Mouse (Mus musculus) c-Kit-positive CD71-positive TER-119-negative erythroid progenitor cells, embryonic 14.5 days (primary cell): Measurements from ENCODE around the gene Zfp61.
A peak's percentile ranks its signal among the peaks of the same experiment; 100 is the strongest.
"Not testable (repeated sequence)": the region's sequence is repeated elsewhere in the genome, so short reads cannot be mapped to it uniquely, and the experiment has no call there.

Experiments used
- DNase-seq: peaks from one replicate; pipeline ENCODE4 v3.0.0-alpha.2; 2013; ENCODE audit warnings: low read depth

Zfp61 gene

GRCm38 (mm10) chr7:24297361-24298095, 3.5 kb downstream of the Zfp61 start:
- no peak for DNase-seq

DNA sequence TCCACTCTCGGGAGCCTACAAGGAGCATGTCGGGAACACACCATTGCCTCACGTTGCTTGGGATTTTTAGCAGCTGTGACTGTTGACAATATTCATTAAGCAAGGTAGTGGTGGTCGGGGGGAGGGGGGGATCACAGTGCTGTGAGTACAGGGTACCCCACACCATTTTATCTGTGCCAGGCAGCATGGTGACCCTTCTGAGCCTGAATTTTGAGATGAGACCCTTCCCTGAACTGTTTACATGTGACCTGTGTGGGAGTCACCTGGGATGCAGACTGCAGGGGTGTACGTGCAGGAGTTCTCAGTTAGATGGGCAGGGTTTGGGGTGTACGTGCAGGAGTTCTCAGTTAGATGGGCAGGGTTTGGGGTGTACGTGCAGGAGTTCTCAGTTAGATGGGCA, 4.6 kb downstream of the Zfp61 start:
- DNase-seq: no peak

DNA sequence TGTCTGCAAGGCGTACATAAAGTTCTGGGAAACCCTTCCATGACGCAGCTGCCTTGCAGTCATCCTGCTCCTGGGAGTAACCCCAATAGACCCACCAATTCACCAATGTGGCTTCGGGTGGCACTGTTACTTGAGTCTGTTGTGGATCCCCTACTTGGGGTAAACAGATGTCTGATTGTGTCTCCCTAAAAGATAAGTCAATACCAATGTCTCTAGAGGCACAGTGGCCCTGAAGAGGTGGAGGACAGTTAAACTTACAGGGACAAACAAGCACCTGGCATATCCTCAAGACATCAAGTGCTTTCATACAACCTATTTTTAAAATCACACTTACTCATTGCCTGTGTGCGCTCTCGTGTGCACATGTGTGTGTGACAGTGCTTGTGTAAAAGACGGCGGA, 5.7 kb downstream of the Zfp61 start:
- DNase-seq: no peak

- DNase-seq: no peak
Measured at GRCm38 (mm10) chr7:24294763-24295162, 6.3 kb downstream of the Zfp61 start.

DNA sequence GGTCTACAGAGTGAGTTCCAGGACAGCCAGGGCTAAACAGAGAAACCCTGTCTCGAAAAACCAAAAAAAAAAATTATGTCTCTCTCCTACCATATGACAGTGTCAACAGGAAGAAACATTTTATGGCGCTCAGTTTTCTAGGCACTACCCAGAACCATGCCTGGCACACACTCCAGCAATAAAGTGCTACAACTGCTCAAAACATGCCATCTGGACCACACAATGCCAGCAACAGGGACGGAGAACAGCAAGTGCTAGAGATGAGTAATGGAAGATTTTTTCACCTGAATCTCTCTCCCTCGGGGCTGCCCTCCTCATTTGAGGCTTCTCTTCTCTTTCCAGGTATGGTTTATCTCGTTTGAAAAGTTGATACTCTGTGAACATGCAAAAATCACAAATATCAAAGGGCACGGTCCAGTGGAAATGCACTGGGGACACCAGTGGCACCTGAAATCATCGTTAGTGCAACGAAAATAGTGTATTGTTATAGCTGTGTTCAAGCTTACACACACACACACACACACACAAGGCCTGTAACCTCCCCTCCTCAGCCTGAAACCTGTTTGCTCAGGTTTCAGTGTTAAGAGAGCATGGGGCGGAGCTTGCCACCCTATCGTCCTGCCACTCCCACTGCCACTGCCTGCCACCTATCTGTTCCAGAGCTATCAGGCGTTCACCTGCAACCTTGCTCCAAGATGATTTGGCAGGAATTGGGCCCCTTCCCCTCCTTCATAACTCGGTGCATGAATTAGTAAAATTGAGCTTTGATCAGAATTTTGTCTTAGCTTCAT, 7.8 kb downstream of the Zfp61 start:
- DNase-seq: no peak

GRCm38 (mm10) chr7:24291387-24292090, 9.5 kb downstream of the Zfp61 start:
- no peak for DNase-seq

DNA sequence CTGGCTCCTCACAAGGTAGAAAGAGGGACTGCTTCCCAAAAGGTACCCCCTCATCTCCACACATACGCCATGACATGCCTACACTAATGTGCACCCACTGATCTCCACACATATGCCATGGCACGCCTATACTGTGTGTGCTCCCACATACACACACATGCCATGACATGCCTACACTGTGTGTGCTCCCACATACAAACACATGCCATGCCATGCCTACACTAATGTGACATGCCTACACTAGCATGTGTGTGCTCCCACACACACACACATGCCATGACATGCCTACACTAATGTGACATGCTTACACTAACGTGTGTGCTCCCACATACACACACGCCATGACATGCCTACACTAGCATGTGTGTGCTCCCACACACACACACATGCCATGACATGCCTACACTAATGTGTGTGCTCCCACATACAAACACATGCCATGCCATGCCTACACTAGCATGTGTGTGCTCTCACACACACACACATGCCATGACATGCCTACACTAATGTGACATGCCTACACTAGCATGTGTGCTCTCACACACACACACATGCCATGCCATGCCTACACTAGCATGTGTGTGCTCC, 10.8 kb downstream of the Zfp61 start:
- DNase-seq: no peak

- DNase-seq: no peak
Measured at GRCm38 (mm10) chr7:24288512-24288911, 12.5 kb downstream of the Zfp61 start.

DNA sequence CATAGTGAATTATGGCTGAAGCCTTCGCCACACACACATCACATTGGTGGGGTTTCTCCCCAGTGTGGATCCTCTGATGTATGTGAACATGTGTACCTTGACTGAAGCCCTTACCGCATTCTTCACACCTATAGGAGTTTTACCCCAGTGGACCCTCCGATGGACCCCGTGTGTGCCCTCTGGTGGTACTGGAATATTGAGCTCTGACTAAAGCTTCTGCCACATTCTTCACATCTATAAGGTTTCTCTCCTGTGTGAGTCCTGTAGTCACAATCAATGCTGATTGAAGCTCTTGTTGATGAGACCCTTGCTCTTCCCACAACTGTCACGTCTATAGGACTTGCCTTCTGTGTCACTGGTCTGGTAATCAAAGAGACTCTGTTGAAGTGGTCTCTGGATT, 13.4 kb downstream of the Zfp61 start:
- no peak for DNase-seq

DNA sequence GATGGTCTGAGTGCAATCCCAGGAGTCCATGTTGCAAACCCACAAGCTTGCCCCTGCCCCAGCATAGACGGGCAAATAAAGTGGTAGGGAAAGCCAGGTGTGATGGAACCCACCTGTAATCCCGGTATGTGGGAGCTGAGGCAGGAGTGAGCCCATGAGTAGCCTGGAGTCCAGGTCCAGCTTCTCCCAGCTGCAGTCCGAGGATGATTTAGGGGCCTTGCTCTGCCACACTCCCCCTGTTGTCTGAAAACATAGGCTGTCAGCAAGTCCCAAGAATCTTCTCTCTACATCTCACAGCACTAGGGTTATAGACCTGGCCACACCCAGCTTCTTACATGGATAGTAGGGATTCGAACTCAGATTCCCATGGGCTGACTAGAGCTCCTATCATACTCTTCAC, 14.1 kb downstream of the Zfp61 start:
- DNase-seq: no peak

DNA sequence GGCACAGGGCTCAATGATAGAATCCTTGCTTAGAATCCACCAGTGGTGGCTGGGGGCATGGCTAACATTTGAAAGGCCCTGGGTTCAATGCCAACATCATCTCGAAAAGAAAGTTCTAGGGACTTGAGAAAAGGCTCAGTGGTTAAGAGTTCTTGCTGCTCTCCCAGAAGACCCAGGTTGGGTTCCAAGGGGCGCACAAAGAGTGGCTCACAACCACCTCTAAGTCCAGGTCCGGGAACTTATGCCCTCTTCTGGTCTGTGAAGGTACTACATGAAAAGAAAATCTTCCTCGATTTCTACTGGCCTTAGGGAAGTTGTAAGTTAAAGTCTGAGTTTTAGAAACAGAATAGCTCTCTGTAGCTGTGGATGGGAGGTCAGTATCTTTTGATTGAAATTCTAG, 14.9 kb downstream of the Zfp61 start:
- DNase-seq: no peak

DNA sequence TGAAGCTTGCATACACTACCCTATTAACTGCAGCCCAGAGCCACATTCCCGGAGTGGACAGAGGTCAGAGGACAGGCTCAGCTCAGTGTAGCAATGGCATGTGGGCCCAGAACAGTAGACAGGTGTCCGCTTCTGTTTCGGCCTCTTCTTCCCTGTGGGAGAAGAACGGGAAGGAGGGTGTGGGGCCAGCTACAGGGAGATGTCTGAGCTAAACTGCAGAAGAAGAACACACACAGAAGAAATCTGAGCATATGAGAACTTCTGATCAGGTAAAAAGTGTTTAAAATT, 20.2 kb downstream of the Zfp61 start:
- no peak for DNase-seq

- DNase-seq: no peak
Measured at GRCm38 (mm10) chr7:24280031-24280857, 20.8 kb downstream of the Zfp61 start.

GRCm38 (mm10) chr7:24278771-24279170, 22.3 kb downstream of the Zfp61 start:
- DNase-seq: not testable (repeated sequence)

- DNase-seq: no peak
Measured at GRCm38 (mm10) chr7:24274456-24274855, 26.6 kb downstream of the Zfp61 start.

DNA sequence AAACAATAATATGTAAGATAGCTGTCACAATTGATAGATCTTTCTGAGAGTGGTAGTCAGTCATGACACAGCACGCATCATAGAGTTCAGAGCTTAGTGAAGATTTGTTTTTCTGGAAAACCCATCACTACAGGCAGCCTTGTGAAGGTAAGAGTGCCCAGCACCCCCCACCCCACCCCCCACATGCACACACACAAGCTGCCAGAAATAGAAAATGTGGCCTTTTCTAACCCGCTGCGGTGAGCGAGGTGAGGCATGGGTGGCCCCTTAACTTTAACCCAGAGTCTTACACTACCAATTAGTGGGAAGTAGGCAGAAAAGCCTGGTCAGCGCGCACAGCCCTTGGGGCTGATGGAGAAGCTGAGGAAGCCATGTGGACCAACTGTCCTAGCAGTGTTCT, 29.8 kb downstream of the Zfp61 start:
- no peak for DNase-seq

- DNase-seq: peak; percentile 50
Measured at GRCm38 (mm10) chr7:24270288-24270672, 30.8 kb downstream of the Zfp61 start, which contains the start of gene Zfp93. TSS of gene Zfp93 (plus strand) at chr7:24270420.

- DNase-seq: no peak
Measured at GRCm38 (mm10) chr7:24269667-24270287, 31.3 kb downstream of the Zfp61 start.

DNA sequence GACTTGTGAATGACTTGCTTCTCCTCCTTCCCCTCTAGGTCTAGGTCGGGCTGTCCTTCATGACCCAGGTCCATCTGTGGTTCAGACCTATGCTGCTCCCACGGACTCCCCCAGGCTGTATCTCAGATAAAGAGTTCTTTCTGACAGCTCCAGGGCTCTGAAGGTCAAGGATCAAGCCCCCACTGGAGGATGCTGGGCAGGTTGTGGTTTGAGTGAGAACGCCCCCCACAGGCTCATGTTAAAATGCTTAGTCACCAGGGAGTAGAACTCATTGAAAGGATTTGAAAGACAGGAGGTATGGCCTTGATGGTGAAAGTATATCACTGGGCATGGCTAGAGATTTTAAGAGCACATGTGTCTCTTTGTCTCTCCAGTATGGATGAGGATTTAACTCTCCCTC, 31.8 kb downstream of the Zfp61 start:
- DNase-seq: no peak

DNA sequence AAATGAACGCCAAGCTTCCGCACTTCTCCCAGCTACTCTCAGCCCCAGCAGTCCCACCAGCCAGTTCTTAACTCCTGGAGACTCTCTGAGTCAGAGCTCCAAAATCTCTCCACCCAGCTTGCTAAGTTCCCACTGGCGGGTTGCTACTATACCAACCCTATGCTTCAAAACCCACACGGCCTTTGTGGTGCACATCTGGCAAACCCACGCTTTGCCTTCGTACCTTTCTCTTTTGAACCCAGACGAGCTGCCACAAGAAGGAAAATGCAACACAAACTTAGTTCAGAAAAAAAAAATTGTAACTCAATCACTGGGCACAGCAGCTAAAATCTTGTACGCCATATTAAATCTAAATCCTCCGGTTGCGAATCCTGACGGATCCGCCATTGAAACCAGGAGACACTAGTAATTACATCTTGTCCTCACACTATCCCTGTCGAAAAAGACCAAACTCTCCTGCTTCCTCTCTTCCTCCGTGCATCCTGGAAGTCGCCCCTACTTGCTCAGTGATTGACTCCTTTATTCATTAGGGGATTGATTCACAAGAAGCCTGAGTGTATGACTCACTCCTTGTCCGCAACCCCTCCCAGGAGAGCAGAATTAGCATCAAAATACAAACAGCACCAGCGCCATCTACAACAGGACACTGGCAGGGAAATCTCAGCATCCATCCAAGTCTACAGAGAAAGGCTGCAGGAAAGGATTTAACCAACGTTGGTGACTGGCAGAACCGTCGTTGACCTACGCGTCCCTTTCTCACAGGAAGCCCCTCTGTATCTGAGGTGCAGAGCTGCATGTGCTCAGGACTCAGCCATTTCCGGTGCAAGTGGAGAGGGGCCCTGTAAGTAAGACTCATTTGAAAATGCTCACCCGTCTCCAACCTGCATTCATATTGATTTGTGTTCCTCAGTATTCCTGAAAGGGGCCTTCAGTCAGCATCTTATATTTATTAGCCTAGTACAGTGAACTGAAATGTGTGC, 32.6 kb downstream of the Zfp61 start:
- DNase-seq: no peak
